Mouse (Mus musculus) frontal cortex, adult (tissue): Measurements from ENCODE around the gene Jchain.

Experiments
- ATAC-seq: cut with Nextera tagmentation; 2 replicates; pipeline ENCODE4 v1.9.2; 2017; ENCODE audit warnings: mild to moderate bottlenecking, moderate library complexity, mixed read lengths; ENCODE audit not compliant: low TSS enrichment

Gene Jchain

DNA sequence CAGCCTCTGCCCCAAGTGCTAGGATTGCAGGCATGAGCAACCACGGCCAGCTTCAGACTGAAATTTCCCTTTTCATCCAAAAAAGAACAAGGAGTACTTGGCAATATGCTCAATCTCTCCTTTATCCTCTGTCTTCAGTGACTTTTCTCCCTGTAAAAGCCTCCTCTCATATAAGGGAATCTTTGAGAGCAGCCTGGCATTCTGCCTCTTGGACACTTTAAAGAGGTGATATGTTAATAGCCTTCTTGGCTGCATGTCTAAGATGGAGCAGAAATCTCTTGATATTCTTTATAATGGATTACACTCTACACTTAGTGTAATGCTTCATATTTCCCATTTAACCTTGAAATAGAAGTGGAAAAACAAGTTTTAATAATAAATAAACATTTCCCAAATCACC, 3.2 kb upstream of the Jchain start:
- ATAC-seq: no peak

DNA sequence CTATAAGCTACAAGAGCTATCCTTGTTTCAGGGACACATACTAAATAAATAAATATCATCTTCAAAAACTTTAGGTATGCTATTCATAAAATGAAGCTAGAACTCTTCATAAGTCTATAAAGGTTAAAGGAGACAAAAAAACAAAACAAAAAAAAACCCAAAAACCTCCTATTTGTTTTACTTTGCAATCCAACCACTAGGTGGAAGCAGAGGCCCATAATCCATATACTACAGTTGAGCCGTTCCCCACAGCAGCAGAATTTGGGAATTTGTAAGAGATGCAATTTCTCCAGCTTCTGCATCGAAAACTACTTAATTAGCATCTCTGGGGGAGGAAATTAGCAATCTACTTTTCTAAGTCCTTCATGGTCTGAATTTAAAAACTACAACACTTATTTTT, 8.5 kb downstream of the Jchain start:
- peak; percentile 90 for ATAC-seq

DNA sequence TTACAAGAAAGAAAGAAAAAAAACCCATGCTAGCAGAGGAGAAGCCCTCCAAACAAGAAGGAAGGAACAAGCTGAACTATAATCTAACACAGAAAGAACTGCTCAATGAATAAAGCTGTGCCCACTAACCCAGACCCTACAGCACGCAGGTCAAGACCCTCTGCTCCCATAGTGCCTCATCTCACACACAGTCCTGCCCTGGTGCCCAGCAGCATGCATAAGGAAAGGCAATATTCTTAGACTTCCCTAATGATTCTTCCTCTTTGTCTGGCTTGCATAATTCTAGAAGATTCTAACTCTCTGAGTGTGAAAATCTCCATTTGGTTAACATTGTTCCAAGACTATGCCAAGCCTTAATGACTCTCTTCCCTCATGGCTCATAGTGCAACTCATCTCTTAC, 18.7 kb downstream of the Jchain start:
- ATAC-seq: no peak

DNA sequence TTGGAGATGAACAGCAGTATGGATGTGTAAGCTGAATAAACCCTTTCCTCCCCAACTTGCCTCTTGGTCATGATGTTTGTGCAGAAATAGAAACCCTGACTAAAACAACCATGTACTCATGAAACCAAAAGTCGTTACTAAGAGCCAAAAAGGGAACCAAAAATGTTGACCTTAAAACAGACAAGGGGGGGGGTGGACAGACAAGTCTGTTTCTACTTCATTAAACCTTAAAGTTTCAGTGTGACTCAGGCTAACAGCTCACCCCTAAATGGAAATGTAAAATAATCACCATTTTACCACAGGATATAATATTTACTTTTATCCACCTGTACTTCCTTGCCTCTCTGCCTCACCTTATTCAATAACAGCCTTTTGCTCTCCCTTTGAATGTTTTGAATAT, 19.1 kb downstream of the Jchain start:
- no peak for ATAC-seq

DNA sequence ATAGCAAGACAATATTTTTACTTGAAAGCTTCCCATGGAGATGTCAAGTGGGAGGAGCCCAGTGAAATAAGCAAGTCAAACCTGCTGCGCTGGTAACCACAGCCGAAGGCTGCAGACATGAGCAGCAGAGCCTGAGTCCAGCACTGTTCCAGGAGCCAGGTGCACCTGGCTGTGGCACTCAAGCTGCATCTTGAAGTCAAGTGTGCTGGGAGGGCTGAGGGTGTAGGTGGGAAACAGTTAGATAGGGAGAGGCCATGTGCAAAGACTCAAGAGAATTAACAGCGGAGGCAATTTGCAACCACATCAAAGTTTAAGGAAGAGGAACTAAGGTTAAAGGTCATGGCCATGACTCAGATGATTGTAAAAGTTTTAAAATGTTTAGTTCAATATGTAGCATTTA, 27.9 kb downstream of the Jchain start:
- ATAC-seq: no peak

DNA sequence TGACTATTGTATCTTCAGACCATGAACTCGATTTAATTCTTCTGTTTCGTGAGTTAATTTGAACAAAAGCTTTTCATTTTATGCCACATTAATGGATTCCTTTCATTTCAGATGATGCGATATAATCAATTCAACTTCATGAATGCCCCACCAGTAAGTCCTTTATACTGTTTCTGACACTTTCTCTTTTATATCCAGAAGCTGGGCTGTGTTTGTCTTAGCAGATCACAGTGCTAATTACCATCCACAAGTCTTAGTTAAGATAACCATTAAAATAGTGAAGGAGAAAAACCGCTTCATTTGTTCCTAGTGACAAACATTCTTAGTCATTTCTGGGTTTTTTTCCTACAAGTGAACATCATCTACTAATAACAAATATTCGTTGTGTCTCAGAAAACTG, 36.6 kb downstream of the Jchain start:
- no peak for ATAC-seq

DNA sequence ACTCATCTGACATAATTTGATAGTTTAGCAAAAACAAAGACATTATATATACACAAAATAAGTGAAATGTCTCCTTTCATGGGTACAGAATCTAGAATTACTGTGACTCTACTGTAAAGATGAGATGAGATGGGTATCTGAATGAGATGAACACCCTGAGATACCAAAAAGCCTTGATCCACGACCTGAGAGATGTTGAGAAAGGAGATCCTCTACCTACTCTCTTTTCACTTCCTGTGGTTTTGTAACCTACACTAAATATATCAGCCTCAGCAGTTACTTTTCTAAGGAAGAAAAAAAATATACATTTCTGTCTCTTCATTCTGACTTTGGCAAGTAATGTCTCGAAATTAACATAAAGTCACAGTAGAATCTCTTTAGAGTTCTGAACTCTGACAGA, 38.7 kb downstream of the Jchain start:
- ATAC-seq: no peak

DNA sequence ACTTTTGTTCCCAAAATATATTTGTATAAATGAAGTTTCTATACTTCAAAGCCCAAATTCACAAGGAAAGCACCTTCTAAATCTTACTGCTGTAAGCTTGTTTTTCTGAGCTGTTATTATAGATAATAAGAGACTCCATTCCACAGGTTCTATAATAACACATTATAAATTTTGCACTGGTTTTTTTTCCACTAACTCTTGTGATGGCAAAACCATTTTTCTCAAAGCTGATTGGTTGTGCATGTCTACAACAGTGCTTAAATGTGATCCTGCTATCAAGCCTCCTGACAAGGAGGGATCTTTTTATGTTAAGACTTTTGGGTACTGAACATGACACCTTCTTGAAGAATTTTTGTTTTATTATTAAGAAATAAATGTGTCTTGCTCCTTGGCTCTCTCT, 40.0 kb downstream of the Jchain start, which contains the start of gene Enam:
Gene Enam (plus strand): TSS at position 301 of the 400 bp plus-strand sequence.
- no peak for ATAC-seq
